Mouse (Mus musculus) bone marrow macrophage, adult 2 months (primary cell): Measurements from ENCODE around the gene Opa1. TPM values are rescaled to one million over a fixed set of nuclear protein-coding genes. Genes with fewer than 3 reads are reported as not detected.

ENCODE experiments used
- H3K27ac ChIP-seq: 2 replicates; pipeline ENCODE4 v1.5.1; 2012; ENCODE audit warnings: low read depth, low read length; ENCODE audit not compliant: insufficient read depth
- H3K4me1 ChIP-seq: 2 replicates; pipeline ENCODE4 v1.6.1; 2012; ENCODE audit warnings: low read length; ENCODE audit not compliant: control insufficient read depth, insufficient read depth
- H3K4me3 ChIP-seq: 2 replicates; pipeline ENCODE4 v1.5.1; 2012; ENCODE audit warnings: mild to moderate bottlenecking, low read length, moderate library complexity; ENCODE audit not compliant: insufficient read depth
- CTCF ChIP-seq: IDR thresholded peaks from 2 replicates; pipeline ENCODE4 v1.5.1; 2012; ENCODE audit warnings: low read depth, mild to moderate bottlenecking, low read length, moderate library complexity
- POLR2A ChIP-seq: IDR thresholded peaks from 2 replicates; pipeline ENCODE4 v1.6.1; 2012; ENCODE audit warnings: mild to moderate bottlenecking, low read depth, low read length, borderline replicate concordance
- polyA plus RNA-seq: library from polyadenylated mRNA; stranded (reverse); fragments of >200 nt; gene quantifications from 2 replicates; pipeline ENCODE4 v1.2.4, GENCODE M21; 2012; ENCODE audit not compliant: missing spikeins, insufficient read depth, insufficient read length

Opa1 gene
- polyA plus RNA-seq, 1 experiment = 30.8 TPM

DNA sequence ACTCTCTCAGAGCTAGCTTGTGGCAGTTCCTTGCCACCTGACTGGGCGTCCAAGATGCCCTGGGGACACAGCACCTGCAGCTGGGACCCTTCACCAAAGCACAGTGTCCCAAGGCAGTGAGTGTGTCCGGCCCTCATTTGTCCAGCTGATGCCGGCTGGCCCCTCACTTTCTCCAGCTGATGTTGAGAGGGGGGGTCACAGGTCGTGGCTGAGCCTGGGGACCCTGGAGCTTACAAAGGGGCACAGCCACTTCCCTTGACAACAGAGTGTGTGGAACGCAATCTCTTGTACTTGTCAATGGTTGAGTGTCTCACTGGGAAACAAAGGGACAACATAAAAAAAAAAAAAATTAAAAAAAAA, 88.5 kb downstream of the Opa1 start:
- TF ChIP-seq POLR2A (no peak), CTCF (no peak)
- Histone ChIP-seq H3K27ac (no peak overlapping the region), H3K4me1 (no peaks in the 10 kb centered on the region), H3K4me3 (no peak overlapping the region)

DNA sequence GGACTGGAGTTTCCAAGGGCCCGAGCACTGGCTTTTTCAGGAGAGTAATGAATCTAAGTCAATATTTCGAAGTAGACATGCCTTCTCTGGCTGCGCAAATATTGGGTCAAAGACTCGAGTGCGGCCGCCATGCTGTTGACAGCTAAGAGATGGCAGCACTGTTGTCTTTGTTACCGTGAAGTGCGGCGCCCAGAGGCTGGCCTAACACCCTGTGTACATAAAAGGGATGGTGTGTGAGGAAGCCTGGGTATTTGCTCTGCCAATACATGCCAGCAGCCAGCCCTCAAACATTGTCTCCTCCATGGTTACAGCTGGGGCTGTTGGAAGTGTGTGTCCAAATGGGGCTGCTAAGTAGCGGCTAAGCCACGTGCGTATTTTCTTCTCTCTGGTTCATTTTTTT, 89.3 kb downstream of the Opa1 start:
- TF ChIP-seq CTCF (no peak), POLR2A (no peak)
- Histone ChIP-seq H3K27ac (no peak overlapping the region), H3K4me3 (no peak overlapping the region), H3K4me1 (no peaks in the 10 kb centered on the region)

DNA sequence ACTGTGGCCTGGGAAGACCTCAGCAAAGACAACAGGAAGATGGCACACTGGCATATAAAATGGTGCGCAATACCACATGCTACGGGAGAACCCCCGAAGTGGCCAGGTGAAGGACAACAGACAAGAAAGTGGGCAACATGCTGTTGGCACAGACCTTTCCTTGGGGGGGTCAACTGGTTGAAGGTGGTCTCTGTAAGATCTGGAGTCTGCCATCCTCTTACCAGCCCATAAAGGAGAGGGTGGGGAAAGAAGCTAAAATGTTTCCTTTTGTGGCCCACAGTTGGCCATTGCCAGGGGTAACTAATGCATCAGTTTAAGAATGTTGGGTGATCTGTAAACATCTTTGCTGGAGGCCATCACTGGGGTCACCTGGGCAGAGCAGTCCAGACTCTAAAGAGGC, 91.7 kb downstream of the Opa1 start:
- no peak overlapping the region for H3K4me3 ChIP-seq
- TF ChIP-seq POLR2A (no peak), CTCF (no peak)
- H3K4me1 ChIP-seq = no peaks in the 10 kb centered on the region
- H3K27ac ChIP-seq = no peak overlapping the region

DNA sequence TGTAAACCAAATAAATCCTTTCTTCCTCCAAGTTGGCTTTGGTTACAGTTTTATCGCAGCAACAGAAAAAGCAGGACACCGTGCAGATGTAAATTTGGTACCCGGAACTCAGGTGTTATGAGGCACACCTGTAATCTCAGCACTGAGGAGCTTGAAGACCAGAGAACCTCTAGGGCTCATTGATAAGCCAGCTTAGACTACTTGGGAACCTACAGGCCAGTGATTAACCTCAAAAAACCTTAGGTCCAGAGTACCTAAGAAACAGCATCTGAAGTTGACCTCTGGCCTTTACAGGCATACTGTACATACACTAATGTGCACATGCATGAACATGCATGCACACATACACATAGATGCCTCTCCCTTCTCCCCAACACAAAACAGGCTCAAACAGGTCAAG, 94.1 kb downstream of the Opa1 start:
- TF ChIP-seq POLR2A (no peak), CTCF (no peak)
- no peak overlapping the region for H3K4me3 ChIP-seq
- no peak overlapping the region for H3K27ac ChIP-seq
- no peaks in the 10 kb centered on the region for H3K4me1 ChIP-seq

DNA sequence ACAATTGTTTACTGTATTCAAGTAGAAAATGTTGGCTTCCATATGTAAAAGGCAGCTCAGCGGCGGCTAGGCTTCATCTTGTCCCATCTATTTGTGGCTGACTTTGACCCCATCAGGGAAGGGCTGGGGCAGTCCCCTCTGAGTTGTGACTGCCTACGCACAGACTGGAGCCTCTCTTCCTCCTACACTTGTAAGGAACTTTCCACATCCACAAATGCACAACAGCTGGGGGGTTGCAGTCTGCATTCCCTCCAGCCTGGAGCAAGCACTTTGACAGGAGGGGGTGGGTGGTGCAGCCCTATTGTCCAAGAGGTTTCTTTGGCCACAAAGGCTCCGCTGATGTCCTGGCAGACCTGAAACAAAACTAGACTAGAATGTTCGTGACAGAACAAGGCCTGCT, 100.5 kb downstream of the Opa1 start:
- TF ChIP-seq POLR2A (no peak), CTCF (no peak)
- H3K27ac ChIP-seq = no peak overlapping the region
- no peaks in the 10 kb centered on the region for H3K4me1 ChIP-seq
- H3K4me3 ChIP-seq = no peak overlapping the region

DNA sequence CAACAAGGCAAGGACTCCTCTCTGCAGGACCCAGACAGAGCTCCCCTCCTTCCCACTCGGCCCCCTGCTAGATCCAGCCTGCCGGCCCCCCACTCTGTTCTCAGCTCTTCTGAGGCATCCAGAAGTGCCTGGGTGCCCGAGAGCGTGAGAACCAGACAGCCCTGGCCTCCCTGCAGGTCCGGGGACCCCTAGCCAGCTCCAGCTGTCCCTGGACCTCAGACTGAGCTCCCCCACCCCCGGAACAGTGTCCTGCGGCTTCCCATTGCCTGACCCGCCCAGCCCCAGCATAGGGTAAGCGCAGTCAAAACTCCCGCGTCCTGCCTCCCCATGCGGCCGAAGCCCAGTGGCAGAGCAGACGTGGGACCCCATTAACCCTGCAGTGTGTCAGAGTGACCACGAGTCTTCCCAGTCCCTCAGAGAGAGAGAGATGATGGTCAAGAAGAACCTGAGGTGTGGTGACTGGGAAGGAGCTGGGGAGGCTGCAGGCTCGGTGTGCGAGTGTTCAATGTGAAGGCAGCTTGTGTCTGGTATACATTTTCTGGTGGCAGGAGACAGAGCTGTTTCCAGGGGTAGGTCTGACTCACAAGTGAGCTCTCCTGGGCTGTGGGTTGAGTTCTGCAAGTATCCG, 101.5 kb downstream of the Opa1 start:
- H3K27ac ChIP-seq = no peak overlapping the region
- TF ChIP-seq CTCF (no peak), POLR2A (no peak)
- H3K4me1 ChIP-seq = no peaks in the 10 kb centered on the region
- H3K4me3 ChIP-seq = no peak overlapping the region

DNA sequence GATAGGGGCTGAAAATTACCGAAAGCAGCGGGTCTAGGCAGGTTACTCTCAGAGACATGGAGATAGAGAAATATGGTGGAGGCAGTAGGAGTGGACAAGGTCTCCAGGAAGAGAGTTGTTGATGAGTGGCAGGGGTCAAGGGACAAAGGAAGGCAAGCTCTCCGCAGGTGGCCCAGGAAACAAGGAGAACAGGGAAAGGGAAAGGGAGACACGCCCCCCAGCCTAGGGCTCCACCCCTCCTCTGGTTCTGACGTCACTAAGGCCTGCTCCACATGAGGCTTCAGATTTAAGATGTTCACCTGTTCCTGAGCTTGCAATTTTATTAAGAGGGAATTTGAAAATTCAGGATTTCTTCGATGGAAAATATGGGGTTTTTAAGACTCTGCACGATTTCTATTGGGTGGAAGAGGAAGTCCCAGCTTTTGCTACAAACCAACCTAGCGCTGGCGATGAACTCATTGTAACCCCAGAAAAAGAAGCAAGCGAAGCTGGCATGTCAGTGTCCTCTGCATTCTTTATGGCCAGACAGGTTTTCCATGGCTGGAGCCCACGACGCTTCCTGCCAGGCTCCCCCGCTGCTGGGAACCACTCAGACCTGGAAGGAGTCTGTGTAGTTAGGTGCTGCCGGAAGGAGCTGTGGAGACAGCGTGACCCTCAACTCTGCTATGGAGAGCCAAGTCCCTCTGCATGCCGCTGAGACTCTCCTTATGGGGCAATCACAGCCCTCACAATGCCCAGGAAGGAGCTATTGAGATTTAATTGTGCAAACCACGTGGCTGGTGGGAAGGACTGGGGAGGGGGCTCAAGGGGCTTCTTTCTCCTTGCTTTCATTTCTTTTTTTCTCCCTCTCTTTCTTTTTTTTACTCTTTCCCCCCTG, 103.7 kb downstream of the Opa1 start:
- no peak overlapping the region for H3K4me3 ChIP-seq
- no peak overlapping the region for H3K27ac ChIP-seq
- no peaks in the 10 kb centered on the region for H3K4me1 ChIP-seq
- no peak for TF ChIP-seq POLR2A
- TF ChIP-seq CTCF = no peak

DNA sequence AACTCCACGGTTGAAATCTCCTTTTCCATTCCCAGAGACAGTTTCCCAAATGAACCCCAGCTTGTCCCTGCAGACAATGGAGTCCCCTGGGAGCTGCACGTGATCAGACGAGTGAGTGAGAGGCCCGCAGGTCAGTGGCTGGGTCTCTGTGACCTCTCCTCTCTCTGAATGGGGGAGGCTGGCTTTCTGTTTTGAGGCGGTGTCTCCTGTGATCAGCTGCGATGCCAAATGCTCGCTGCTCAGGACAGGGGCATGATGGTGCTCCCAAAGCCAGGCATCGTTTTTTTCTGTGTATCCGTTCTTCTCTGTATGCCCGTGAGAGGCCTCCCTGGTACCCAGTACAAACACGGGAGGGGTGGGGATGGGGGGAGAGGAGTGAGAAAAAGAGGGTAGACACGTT, 104.4 kb downstream of the Opa1 start:
- Histone ChIP-seq H3K4me1 (no peaks in the 10 kb centered on the region), H3K4me3 (no peak overlapping the region), H3K27ac (no peak overlapping the region)
- TF ChIP-seq CTCF = no peak
- TF ChIP-seq POLR2A = no peak

DNA sequence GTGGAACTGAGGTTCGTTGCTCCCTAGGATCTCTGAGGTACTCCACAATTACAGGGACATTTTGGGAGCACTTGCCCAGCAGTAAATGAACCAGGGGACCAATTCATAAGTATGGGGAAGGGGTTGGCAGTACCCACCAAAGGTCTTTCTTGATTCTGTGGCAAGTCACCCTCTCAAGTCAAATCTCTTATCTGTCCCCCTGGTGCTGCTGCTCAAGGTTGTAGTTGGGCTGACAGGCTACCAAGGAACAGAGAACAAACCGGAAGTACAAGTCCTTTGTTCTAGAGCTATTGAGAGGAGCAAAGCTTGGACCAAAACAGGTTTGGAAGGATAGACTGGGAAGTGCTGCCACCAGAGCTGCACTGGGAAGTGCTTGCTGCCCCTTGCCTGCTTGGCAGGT, 105.0 kb downstream of the Opa1 start:
- Histone ChIP-seq H3K4me1 (peaks cover 2% of the 10 kb centered on the region), H3K4me3 (no peak overlapping the region), H3K27ac (no peak overlapping the region)
- no peak for TF ChIP-seq POLR2A

DNA sequence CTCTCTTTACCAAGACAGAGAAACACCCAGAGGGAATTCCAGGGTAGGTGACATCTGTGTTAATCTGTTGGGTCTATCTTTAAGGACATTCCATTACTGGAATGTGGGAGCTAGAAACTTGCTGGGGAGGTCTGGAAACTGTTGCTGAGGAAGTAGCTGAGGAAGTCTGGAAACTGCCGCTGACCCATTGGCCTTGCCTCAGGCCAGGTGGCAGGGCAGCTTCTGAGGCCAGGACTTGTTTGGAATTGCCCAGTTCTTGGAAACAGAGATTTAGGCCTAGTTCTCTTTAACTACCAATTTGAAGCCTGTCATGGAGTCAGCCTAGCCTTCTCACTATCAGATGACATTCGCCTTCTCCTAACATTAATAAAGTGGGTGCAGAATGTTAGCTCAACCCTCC, 105.5 kb downstream of the Opa1 start:
- no peak for TF ChIP-seq POLR2A
- no peak for TF ChIP-seq CTCF
- Histone ChIP-seq H3K4me1 (peaks cover 5% of the 10 kb centered on the region), H3K4me3 (no peak overlapping the region), H3K27ac (no peak overlapping the region)
